Mouse (Mus musculus): ENCODE data around the gene Olfr53.
"Not testable (repeated sequence)": the region's sequence is repeated elsewhere in the genome, so short reads cannot be mapped to it uniquely, and the experiment has no call there.

The Olfr53 gene

GRCm38 (mm10) chr7:140646152-140646551 lies at the start of gene Olfr53:
Olfr53 (plus strand) TSS chr7:140646452.
- no peak for DNase-seq (ENCODE audit: low spot score)

- not testable (repeated sequence) for DNase-seq (ENCODE audit: low spot score)
Measured at GRCm38 (mm10) chr7:140600969-140601368, 45.3 kb upstream of the Olfr53 start, which contains the start of gene Olfr46. Olfr46 (plus strand) TSS chr7:140601269.

- DNase-seq (ENCODE audit: low spot score): not testable (repeated sequence)
Measured at GRCm38 (mm10) chr7:140628670-140629069, 17.6 kb upstream of the Olfr53 start, which contains the start of gene Olfr61. Olfr61 (plus strand) TSS chr7:140628970.

GRCm38 (mm10) chr7:140630559-140630958 lies 15.7 kb upstream of the Olfr53 start:
- DNase-seq (ENCODE audit: low spot score): no peak

- DNase-seq (ENCODE audit: low spot score): no peak
Measured at GRCm38 (mm10) chr7:140659630-140660029, 13.4 kb downstream of the Olfr53 start, which contains the start of gene Olfr539. Olfr539 (plus strand) TSS chr7:140659930.

- not testable (repeated sequence) for DNase-seq (ENCODE audit: low spot score)
Measured at GRCm38 (mm10) chr7:140670693-140671092, 24.4 kb downstream of the Olfr53 start.

GRCm38 (mm10) chr7:140675863-140676262 lies 29.6 kb downstream of the Olfr53 start:
- no peak for DNase-seq (ENCODE audit: low spot score)

- not testable (repeated sequence) for DNase-seq (ENCODE audit: low spot score)
Measured at GRCm38 (mm10) chr7:140679591-140679990, 33.3 kb downstream of the Olfr53 start.

- DNase-seq (ENCODE audit: low spot score): no peak
Measured at GRCm38 (mm10) chr7:140681651-140682050, 35.4 kb downstream of the Olfr53 start, which contains the start of gene Olfr45. Olfr45 (plus strand) TSS chr7:140681951.

GRCm38 (mm10) chr7:140696967-140697366 lies 50.7 kb downstream of the Olfr53 start, which contains the start of gene Olfr541:
Olfr541 (plus strand) TSS chr7:140697267.
- DNase-seq (ENCODE audit: low spot score): no peak
